Mouse (Mus musculus) brain, embryonic 14.5 days (tissue): ENCODE measurements around the gene Polr2j.

Source experiments
- CTCF ChIP-seq: fragments of 200-500 bp; IDR thresholded peaks from 2 replicates; pipeline ENCODE4 v1.5.1; 2012; ENCODE audit warnings: inconsistent platforms, mild to moderate bottlenecking, moderate library complexity, borderline replicate concordance; ENCODE audit not compliant: insufficient read depth, insufficient read length; ENCODE audit errors: extremely low read depth
- POLR2A ChIP-seq: fragments of 200-500 bp; IDR thresholded peaks from 2 replicates; pipeline ENCODE4 v1.6.1; 2012; ENCODE audit warnings: mild to moderate bottlenecking, inconsistent platforms, borderline replicate concordance; ENCODE audit not compliant: poor library complexity, insufficient read depth, insufficient read length, severe bottlenecking; ENCODE audit errors: extremely low read depth

DNA sequence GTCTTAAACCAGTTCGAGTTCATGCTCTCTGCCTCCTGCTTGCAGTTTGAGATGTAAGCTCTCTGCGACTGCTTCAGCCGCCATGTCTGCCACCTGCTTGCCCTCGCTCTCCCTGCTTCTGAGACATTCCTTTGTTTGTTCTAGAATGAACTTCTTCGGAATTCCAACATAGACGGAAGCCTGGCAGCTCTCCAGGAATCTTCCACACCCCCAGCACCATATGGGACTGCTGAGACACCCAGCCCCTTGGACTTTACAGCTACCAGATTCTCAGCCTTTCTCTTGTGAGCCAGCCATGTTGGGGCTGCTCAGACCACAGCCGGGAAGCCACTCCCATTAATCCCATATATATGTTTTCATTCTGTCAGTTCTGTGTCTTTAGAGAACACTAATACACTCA, 40.1 kb upstream of the Polr2j start:
- TF ChIP-seq POLR2A = no peak
- no peak for TF ChIP-seq CTCF
